Mouse (Mus musculus): ENCODE data around the gene Il7r.
"Not testable (repeated sequence)": the region's sequence is repeated elsewhere in the genome, so short reads cannot be mapped to it uniquely, and the experiment has no call there.

Il7r gene

GRCm38 (mm10) chr15:9530076-9530475 lies at the start of gene Il7r:
Il7r (minus strand) TSS chr15:9530176.
- DNase-seq, result no peak

GRCm38 (mm10) chr15:9577303-9577702 lies 47.3 kb upstream of the Il7r start:
- DNase-seq, result no peak

GRCm38 (mm10) chr15:9574796-9575195 lies 44.8 kb upstream of the Il7r start:
- no peak for DNase-seq

- no peak for DNase-seq
Observed at GRCm38 (mm10) chr15:9573361-9573760, 43.4 kb upstream of the Il7r start.

- no peak for DNase-seq
Observed at GRCm38 (mm10) chr15:9572664-9573063, 42.7 kb upstream of the Il7r start.

- no peak for DNase-seq
Observed at GRCm38 (mm10) chr15:9571896-9572295, 41.9 kb upstream of the Il7r start.

GRCm38 (mm10) chr15:9567316-9567715 lies 37.3 kb upstream of the Il7r start:
- no peak for DNase-seq

- no peak for DNase-seq
Observed at GRCm38 (mm10) chr15:9565396-9565795, 35.4 kb upstream of the Il7r start.

- DNase-seq, result no peak
Observed at GRCm38 (mm10) chr15:9564156-9564555, 34.2 kb upstream of the Il7r start.

GRCm38 (mm10) chr15:9557264-9557663 lies 27.3 kb upstream of the Il7r start:
- DNase-seq, result not testable (repeated sequence)

- DNase-seq, result no peak
Observed at GRCm38 (mm10) chr15:9548951-9549350, 19.0 kb upstream of the Il7r start.

GRCm38 (mm10) chr15:9535200-9535599 lies 5.2 kb upstream of the Il7r start:
- DNase-seq, result no peak

GRCm38 (mm10) chr15:9533356-9533902 lies 3.5 kb upstream of the Il7r start:
- DNase-seq, result no peak

GRCm38 (mm10) chr15:9529646-9530045 lies 330 bp downstream of the Il7r start:
- DNase-seq, result no peak

GRCm38 (mm10) chr15:9528186-9528935 lies 1.6 kb downstream of the Il7r start:
- peak; percentile 3 for DNase-seq

GRCm38 (mm10) chr15:9526412-9526811 lies 3.6 kb downstream of the Il7r start:
- DNase-seq, result no peak

GRCm38 (mm10) chr15:9524907-9525306 lies 5.1 kb downstream of the Il7r start:
- DNase-seq, result no peak

- DNase-seq, result no peak
Observed at GRCm38 (mm10) chr15:9523956-9524355, 6.0 kb downstream of the Il7r start.

- no peak for DNase-seq
Observed at GRCm38 (mm10) chr15:9523059-9523458, 6.9 kb downstream of the Il7r start.

GRCm38 (mm10) chr15:9492077-9492476 lies 37.9 kb downstream of the Il7r start:
- DNase-seq, result no peak

GRCm38 (mm10) chr15:9489417-9490118 lies 40.4 kb downstream of the Il7r start:
- no peak for DNase-seq

GRCm38 (mm10) chr15:9473188-9473587 lies 56.8 kb downstream of the Il7r start:
- DNase-seq, result no peak

GRCm38 (mm10) chr15:9472618-9473017 lies 57.4 kb downstream of the Il7r start:
- DNase-seq, result no peak

GRCm38 (mm10) chr15:9472167-9472566 lies 57.8 kb downstream of the Il7r start:
- no peak for DNase-seq

Measured in right cerebral cortex, adult 18-20 months (tissue).